Mouse (Mus musculus): ENCODE data around the gene Mospd3.

GRCm38 (mm10) chr5:137628498-137629305 lies 27.8 kb upstream of the Mospd3 start, which contains the start of the genes Fbxo24, Lrch4 and Gm20605:
- TF ChIP-seq CTCF (IDR thresholded peaks at IDR 0.05; ENCODE audit: insufficient read depth, low read length) (no peak), POLR2A (IDR thresholded peaks at IDR 0.05; ENCODE audit: borderline replicate concordance, extremely low read depth, low read depth, low read length) (peak; percentile 96)
